Mouse (Mus musculus): ENCODE results near the gene Acvr1.

The Acvr1 gene

GRCm38 (mm10) chr2:58518517-58518916 lies 48.4 kb downstream of the Acvr1 start:
- no peak for DNase-seq (ENCODE audit: low spot score)

GRCm38 (mm10) chr2:58516920-58517319 lies 50.0 kb downstream of the Acvr1 start:
- no peak for DNase-seq (ENCODE audit: low spot score)

- no peak for DNase-seq (ENCODE audit: low spot score)
Observed at GRCm38 (mm10) chr2:58516000-58516399, 51.0 kb downstream of the Acvr1 start.

- no peak for DNase-seq (ENCODE audit: low spot score)
Observed at GRCm38 (mm10) chr2:58514489-58514888, 52.5 kb downstream of the Acvr1 start.

GRCm38 (mm10) chr2:58513212-58513611 lies 53.7 kb downstream of the Acvr1 start:
- no peak for DNase-seq (ENCODE audit: low spot score)

- DNase-seq (ENCODE audit: low spot score), result no peak
Observed at GRCm38 (mm10) chr2:58510192-58510591, 56.8 kb downstream of the Acvr1 start.

GRCm38 (mm10) chr2:58505306-58506090 lies 61.5 kb downstream of the Acvr1 start:
- DNase-seq (ENCODE audit: low spot score), result no peak

- DNase-seq (ENCODE audit: low spot score), result no peak
Observed at GRCm38 (mm10) chr2:58496647-58497410, 70.1 kb downstream of the Acvr1 start.

- DNase-seq (ENCODE audit: low spot score), result no peak
Observed at GRCm38 (mm10) chr2:58495271-58495670, 71.7 kb downstream of the Acvr1 start.

- DNase-seq (ENCODE audit: low spot score), result no peak
Observed at GRCm38 (mm10) chr2:58493685-58494635, 73.0 kb downstream of the Acvr1 start.

GRCm38 (mm10) chr2:58489275-58489674 lies 77.7 kb downstream of the Acvr1 start:
- DNase-seq (ENCODE audit: low spot score), result no peak

- no peak for DNase-seq (ENCODE audit: low spot score)
Observed at GRCm38 (mm10) chr2:58488404-58488803, 78.6 kb downstream of the Acvr1 start.

GRCm38 (mm10) chr2:58487279-58487560 lies 79.7 kb downstream of the Acvr1 start:
- no peak for DNase-seq (ENCODE audit: low spot score)

GRCm38 (mm10) chr2:58486441-58487278 lies 80.3 kb downstream of the Acvr1 start:
- no peak for DNase-seq (ENCODE audit: low spot score)

- DNase-seq (ENCODE audit: low spot score), result no peak
Observed at GRCm38 (mm10) chr2:58485683-58486082, 81.3 kb downstream of the Acvr1 start.

GRCm38 (mm10) chr2:58485152-58485551 lies 81.8 kb downstream of the Acvr1 start:
- DNase-seq (ENCODE audit: low spot score), result no peak

- DNase-seq (ENCODE audit: low spot score), result no peak
Observed at GRCm38 (mm10) chr2:58484284-58484965, 82.5 kb downstream of the Acvr1 start.

GRCm38 (mm10) chr2:58481450-58482100 lies 85.4 kb downstream of the Acvr1 start:
- DNase-seq (ENCODE audit: low spot score), result no peak

GRCm38 (mm10) chr2:58480764-58481163 lies 86.2 kb downstream of the Acvr1 start:
- no peak for DNase-seq (ENCODE audit: low spot score)

- DNase-seq (ENCODE audit: low spot score), result no peak
Observed at GRCm38 (mm10) chr2:58479536-58479935, 87.4 kb downstream of the Acvr1 start.
